Mouse (Mus musculus) kidney, postnatal 25 days (tissue): ENCODE data around the gene Nos1ap.

ENCODE experiments used
- DNase-seq, 2 experiments: peaks; one replicate each; pipeline ENCODE4 v3.0.0; 2021; ENCODE audit warnings: mixed read lengths in 2 of 2

The Nos1ap gene

GRCm38 (mm10) chr1:170455910-170456700 is 133.6 kb downstream of the Nos1ap start:
- DNase-seq: no peak

DNA sequence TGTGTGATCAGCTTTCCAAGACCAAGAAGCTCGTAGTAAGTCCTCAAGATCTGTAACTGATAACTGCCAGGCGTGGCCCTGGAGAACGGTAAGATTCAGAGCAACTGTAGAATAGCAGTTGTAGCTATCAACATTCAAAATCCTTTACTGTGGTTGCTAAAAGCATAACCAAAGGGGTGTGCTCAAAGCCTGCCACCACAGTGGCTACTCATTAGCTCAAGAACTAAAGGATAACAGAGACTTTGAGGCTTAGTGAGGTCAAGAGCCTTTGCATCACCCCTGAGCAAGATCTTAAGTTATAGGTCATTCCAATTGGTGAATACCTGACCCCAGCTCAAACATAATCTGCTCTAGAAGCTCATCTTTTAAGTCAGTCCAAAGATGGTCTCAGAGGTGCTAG is 134.3 kb downstream of the Nos1ap start:
- DNase-seq: no peak

- no peak for DNase-seq
These were observed 136.2 kb downstream of the Nos1ap start for GRCm38 (mm10) chr1:170453455-170453854.

DNA sequence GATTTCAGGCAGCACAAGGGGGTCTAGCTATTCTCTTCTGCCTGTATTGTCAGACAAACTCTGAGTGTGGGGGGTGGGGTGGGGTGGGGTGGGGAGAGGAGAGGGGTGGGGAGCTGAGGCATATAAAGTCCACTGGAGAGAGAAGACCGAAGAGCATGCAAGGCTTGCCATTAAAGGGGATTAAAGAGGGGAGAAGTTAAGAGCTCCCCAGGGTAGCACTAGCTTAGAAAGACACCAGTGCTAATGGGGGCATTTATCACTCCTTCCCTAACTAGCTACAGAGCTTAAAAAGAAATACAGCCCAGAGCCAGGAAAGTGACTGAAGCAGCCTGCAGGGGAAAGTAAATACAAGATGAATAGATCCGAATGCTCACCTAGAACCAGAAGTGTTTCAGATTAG is 141.4 kb downstream of the Nos1ap start:
- no peak for DNase-seq

GRCm38 (mm10) chr1:170445458-170445857 is 144.2 kb downstream of the Nos1ap start:
- no peak for DNase-seq

GRCm38 (mm10) chr1:170440367-170440766 is 149.3 kb downstream of the Nos1ap start:
- no peak for DNase-seq

GRCm38 (mm10) chr1:170438471-170439151 is 151.1 kb downstream of the Nos1ap start:
- no peak for DNase-seq

GRCm38 (mm10) chr1:170434146-170434545 is 155.5 kb downstream of the Nos1ap start:
- no peak for DNase-seq

GRCm38 (mm10) chr1:170433661-170434060 is 156.0 kb downstream of the Nos1ap start:
- no peak for DNase-seq

GRCm38 (mm10) chr1:170432288-170432687 is 157.4 kb downstream of the Nos1ap start:
- peak; percentile 65 to 83 for DNase-seq

DNA sequence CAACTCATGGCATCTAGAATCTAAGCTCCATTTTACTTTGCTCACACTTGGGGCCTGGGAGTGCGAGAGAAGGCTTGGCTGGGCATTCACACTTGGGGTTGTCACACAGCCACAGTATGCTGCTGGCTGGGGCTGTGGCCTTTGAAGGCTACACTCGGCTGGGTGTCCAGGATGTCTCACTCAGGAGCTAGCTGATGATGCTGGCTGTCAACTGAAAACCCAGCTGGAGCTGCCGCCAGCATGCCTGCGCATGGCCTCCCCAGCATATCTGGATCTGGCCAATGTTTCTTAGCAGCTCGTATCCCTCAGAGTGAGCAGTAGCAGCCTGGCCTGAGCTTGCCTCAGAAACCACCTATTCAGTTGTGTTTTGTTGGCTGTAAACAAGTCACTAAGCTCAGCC is 158.3 kb downstream of the Nos1ap start:
- DNase-seq: peak in 1 of 2 experiments; percentile 42

GRCm38 (mm10) chr1:170430660-170431059 is 159.0 kb downstream of the Nos1ap start:
- no peak for DNase-seq

DNA sequence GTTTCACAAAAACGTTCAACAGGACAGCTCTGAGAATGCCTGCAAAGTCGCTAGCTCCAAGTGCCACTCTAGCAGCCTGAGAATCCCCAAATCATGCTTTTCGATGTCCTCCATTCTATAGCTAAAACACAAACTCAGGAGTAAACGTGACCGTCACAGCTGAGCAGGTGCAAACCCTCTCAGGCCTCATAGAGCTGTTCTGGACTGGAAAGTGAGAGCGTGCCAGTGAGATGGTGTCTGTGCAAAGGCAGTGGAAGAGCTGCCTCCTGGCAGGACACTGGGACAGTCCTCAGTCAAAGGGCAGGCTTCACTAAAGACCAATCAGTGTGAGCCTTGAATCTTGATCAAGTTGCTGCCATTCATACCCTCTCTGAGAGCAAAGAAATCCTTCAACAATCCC is 160.0 kb downstream of the Nos1ap start:
- peak in 1 of 2 experiments; percentile 52 for DNase-seq

GRCm38 (mm10) chr1:170428141-170428540 is 161.5 kb downstream of the Nos1ap start:
- DNase-seq: no peak

DNA sequence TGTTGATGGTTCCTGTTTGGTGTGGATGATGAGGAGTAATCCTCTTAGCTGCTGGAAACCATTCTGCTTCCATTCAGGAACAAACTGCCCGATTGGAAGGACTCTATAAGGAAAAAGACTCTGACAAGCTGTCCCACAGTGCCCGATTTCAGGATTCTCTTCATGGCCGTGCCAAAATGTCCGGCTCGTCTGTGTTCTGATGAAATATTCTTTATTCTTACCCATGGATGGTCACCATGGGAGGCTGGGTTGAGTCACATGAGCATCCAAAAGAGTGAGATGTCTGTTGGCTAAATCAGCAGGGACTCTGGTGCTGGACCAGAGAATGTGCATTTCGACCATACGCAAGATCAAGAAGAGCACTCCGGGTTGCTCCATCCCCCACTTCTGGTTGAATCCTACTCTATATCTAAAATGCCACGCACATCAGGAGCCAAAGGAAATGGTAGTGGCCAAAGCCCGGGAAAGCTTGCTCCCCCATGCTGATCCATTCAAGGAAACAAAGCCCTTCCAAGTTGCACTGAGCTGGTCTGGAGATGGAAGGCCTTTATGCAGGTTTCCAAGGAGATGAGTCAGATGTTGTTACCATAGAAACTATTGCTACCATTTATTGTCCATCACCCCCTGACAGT is 165.3 kb downstream of the Nos1ap start:
- no peak for DNase-seq

DNA sequence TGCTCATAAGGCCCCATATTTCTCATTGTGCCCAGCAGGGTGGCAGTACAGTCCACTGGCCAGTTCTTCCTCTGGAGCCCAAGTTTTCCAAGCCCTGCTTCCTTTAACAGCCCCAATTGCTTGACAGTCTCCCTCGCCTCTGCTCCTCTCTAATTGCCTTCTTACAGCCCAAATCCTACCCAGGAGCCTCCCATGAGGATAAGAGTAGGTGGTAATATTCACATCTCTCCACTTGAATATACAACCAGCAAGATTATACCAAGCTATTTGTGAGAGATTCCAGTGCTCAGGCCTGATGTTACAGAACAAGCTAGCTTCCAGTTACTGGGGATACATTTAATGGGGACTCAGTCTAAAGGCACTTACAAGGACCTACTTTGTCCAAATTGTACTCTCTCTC is 166.6 kb downstream of the Nos1ap start:
- DNase-seq: no peak

GRCm38 (mm10) chr1:170422188-170422587 is 167.5 kb downstream of the Nos1ap start:
- no peak for DNase-seq

DNA sequence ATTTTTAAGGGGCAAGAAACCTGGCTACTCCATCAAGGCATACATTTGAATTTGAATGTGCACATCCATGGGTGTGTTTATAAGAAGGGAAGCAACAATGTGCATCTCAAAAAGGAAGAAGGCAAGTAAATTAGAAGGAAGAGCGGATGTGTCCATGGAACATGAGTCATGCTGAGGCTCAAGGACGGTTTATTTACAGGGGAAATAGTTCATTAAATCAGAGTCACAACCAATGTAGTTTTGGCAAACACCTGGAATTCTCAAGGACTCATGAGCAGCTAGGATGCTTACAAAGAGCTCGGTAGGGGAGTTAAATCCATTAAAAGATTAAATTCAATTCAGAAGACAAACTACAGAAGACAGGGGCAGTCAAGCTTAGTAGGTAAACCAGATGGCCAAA is 169.7 kb downstream of the Nos1ap start:
- no peak for DNase-seq

- peak in 1 of 2 experiments; percentile 52 for DNase-seq
These were observed 171.5 kb downstream of the Nos1ap start for GRCm38 (mm10) chr1:170418131-170418530.

- DNase-seq: no peak
These were observed 172.7 kb downstream of the Nos1ap start for GRCm38 (mm10) chr1:170416967-170417366.

DNA sequence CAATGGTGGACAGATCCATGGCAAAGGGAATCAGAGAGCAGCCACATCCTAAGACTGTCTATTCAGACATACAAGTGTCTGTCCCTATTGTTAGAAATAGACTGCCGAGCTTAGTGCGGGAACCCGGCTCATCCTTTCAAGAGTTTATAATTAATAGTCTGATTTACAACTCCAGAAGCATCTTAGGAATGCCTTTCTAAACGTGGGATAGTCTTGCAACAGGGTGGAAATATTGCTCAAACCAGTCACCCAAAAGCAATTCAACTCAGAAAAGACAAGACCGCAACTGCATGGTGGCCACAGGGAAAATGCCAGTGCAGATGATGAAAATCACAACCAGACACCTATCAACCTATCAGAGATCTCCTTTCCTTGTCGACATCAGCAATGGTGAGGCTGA is 173.5 kb downstream of the Nos1ap start:
- DNase-seq: no peak

DNA sequence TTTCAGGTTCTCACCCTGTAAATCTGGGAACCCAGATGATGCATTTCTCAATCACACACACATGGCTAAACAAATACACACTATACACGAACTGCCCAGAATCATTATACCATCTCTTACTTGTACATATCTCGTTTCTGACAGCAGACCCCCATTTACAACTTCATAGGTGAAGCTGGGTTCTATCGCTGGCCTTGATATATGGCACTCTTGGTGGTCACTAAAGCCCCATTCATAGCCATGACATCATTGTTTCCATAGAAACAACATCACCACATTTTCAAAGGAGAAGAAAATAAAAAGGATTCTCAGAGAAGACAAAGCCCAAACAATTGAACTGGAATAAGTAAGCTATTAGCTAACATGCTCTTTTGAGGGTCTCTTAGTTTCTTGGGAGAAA is 174.3 kb downstream of the Nos1ap start:
- DNase-seq: no peak

DNA sequence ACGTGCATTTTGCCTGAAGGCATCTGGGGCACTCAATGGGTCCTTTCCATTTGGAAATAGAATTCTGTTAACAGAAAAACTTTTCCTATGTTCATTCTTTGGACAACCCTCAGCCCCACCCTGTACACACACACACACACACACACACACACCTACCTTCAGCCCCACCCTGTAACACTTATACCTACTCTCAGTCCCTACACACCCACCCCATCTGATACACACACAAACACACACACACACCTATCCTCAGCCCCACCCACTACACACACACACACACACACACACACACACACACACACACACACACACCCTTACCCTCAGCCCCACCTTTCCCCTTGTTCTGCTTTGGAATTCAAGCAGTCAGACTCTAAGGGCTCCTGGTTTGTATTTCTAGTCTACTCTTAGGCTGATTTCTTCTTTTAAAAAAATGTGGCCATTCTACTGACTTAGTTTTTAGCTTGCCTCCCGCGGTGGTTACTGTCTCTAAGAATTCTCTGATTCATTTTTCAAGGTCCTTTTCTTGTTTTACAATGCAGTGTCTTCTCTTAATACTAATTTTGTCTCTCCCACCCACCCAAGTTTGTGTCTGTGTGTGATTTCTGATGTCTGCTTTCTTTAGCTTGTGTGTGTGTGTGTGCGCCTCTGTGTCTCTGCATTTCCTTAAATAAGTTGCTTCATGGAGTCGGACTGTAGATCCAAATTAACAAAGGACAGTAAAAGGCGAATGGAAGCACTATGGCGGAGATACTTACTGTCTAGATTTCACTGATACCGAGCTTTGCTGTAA is 179.1 kb downstream of the Nos1ap start:
- DNase-seq: no peak
